Mouse (Mus musculus) ovary, adult 10 weeks (tissue): ENCODE measurements around the gene Slitrk6. TPM values are rescaled to one million over a fixed set of nuclear protein-coding genes. Genes with fewer than 3 reads are reported as not detected.

ENCODE experiments used
- polyA plus RNA-seq: library from polyadenylated mRNA; stranded (reverse); fragments of 350-450 nt; fragmentation: Illumina TruSeq; extraction: RNeasy Lipid Tissue Mini Kit (QIAGEN cat#74804); gene quantifications from one replicate; pipeline ENCODE4 v1.2.3, GENCODE M21; 2014

The Slitrk6 gene
- 3.7 TPM for polyA plus RNA-seq

GRCm38 (mm10) chr14:110754484-110755307 is at the start of gene Slitrk6:
Gene Slitrk6, minus strand, starts transcription at chr14:110755149.

